Mouse (Mus musculus) midbrain, embryonic 12.5 days (tissue): Measurements from ENCODE around the gene Wfdc5. TPM values are rescaled to one million over a fixed set of nuclear protein-coding genes. Genes with fewer than 3 reads are reported as not detected.

ENCODE experiments used
- ATAC-seq: fragments of 200-750 bp; cut with Nextera tagmentation; 2 replicates; pipeline ENCODE4 v1.8.0; 2017; ENCODE audit warnings: low read depth, moderate TSS enrichment, moderate library complexity; ENCODE audit not compliant: low FRiP score
- H3K27ac ChIP-seq: fragments of 300-500 bp; sonication (generic); replicated peaks from 2 replicates; pipeline ENCODE4 v1.5.1; 2016; ENCODE audit warnings: mild to moderate bottlenecking
- H3K27me3 ChIP-seq: fragments of 300-500 bp; sonication (generic); 2 replicates; pipeline ENCODE4 v1.6.1; 2016; ENCODE audit warnings: mild to moderate bottlenecking
- H3K36me3 ChIP-seq: fragments of 300-500 bp; sonication (generic); 2 replicates; pipeline ENCODE4 v1.6.1; 2016
- H3K4me1 ChIP-seq: fragments of 300-500 bp; sonication (generic); 2 replicates; pipeline ENCODE4 v1.6.1; 2016
- H3K4me2 ChIP-seq: fragments of 300-500 bp; sonication (generic); replicated peaks from 2 replicates; pipeline ENCODE4 v1.6.1; 2016; ENCODE audit warnings: mild to moderate bottlenecking, moderate library complexity
- H3K4me3 ChIP-seq: fragments of 300-500 bp; sonication (generic); 2 replicates; pipeline ENCODE4 v1.5.1; 2016; ENCODE audit warnings: mild to moderate bottlenecking
- H3K9ac ChIP-seq: fragments of 300-500 bp; sonication (generic); replicated peaks from 2 replicates; pipeline ENCODE4 v1.6.1; 2016; ENCODE audit warnings: mild to moderate bottlenecking, moderate library complexity
- H3K9me3 ChIP-seq: fragments of 300-500 bp; sonication (generic); 2 replicates; pipeline ENCODE4 v1.6.1; 2016; ENCODE audit warnings: mild to moderate bottlenecking
- WGBS: fragments of 180-500 bp; shearing (Covaris S2); methylation state at CpG from one replicate; pipeline ENCODE4 v1.1.7; 2016; 5-methylcytosine and 5-hydroxymethylcytosine counted together
- polyA plus RNA-seq: library from polyadenylated mRNA; unstranded; fragments of >200 nt; fragmentation: Nextera tagmentation; extraction: Ambion mirVana; gene quantifications from 2 replicates; pipeline ENCODE4 v1.2.1, GENCODE M21; 2016

The Wfdc5 gene
- polyA plus RNA-seq, 1 experiment from 2014 or later, result not detected

DNA sequence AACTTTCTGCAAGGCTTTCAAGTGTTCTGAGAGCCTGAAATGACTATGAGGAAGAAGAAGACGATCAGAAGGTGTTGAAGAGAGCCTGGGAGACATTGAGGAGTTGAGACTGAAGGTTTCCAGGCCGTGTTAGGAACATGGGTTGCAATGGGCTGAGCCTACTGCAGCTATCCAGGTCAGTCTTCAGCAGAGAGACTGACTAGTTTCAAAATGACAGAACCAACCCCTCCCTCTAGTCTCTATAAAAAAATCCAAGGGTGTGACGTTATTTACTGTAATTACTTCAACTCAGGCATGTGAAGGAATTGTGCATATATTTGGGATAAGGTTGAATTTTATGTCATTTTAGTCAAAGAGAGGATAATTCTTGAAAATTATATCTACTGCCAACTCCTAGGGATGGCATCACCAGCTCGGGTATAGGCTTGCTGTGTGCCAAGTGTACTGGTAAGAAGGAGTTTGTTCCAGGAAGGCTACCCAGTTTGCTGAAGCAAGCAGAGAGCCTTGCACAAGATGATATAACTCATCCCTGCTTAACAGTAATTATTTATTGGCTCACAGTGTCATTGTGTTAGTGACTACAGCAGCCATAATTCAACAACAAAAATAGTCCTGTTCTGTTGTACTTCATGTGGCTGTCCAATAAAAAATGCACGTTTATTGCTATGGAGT lies 12.6 kb upstream of the Wfdc5 start:
- H3K4me1 ChIP-seq, result no peaks in the 10 kb centered on the region
- no peak overlapping the region for H3K4me3 ChIP-seq
- no peak for ATAC-seq
- no peaks in the 10 kb centered on the region for H3K27me3 ChIP-seq
- H3K9ac ChIP-seq, result no peak overlapping the region
- no peak overlapping the region for H3K4me2 ChIP-seq
- H3K27ac ChIP-seq, result no peak overlapping the region
- no peaks in the 10 kb centered on the region for H3K36me3 ChIP-seq
- WGBS, result 84% methylated on average over 5 of the region's 5 CpGs
- no peaks in the 10 kb centered on the region for H3K9me3 ChIP-seq

DNA sequence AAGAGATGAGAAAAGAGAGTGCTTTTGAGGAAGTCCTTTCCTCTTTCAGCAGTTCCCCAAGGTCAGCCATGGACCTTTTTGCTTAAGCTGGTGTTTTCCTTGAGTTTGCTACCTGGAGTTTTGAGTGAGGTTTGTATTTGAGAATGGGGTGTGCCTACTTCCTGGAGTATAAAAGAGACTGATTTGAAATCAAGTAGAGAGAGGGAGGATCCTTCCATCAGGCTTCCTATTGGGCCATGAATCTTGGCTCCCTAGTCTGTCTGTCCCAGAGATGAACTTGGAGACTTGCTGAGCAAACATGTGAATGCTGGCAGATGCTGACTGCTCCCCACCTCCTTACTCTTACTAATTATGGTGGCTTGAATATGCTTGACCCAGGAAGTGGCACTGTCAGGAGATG lies 9.7 kb upstream of the Wfdc5 start:
- Histone ChIP-seq H3K4me2 (no peak overlapping the region), H3K4me3 (no peak overlapping the region), H3K9ac (no peak overlapping the region), H3K9me3 (no peaks in the 10 kb centered on the region), H3K4me1 (no peaks in the 10 kb centered on the region), H3K27me3 (no peaks in the 10 kb centered on the region), H3K36me3 (no peaks in the 10 kb centered on the region), H3K27ac (no peak overlapping the region)
- ATAC-seq, result no peak

DNA sequence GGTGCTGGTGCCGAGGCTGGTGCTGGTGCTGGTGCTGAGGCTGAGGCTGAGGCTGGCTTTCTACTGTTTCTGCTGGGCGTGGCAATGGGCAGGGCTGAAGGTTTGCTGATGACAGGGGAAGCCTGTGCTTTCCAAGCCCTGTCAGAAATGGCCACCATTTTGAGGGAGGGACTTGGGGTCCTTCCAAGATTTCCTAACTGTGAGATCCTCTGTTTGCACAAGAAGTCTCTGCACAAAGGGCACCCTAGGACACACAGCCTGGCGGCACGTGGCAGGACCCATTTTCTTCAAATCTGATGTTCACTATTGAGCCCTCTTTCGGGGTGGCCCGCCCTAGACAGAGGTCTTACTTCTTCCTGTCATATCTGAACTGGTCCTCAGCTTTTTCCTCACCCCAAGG lies 8.0 kb upstream of the Wfdc5 start, which contains the start of gene Wfdc12:
Gene Wfdc12 (minus strand): TSS at position 33 of the 400 bp plus-strand sequence.
- WGBS, result 86% methylated on average over 6 of the region's 6 CpGs
- Histone ChIP-seq H3K9me3 (no peaks in the 10 kb centered on the region), H3K27me3 (no peaks in the 10 kb centered on the region), H3K9ac (no peak within 1 kb of the TSS), H3K36me3 (no peaks in the 10 kb centered on the region), H3K4me1 (no peaks in the 10 kb centered on the region), H3K4me2 (no peak within 1 kb of the TSS), H3K27ac (no peak within 1 kb of the TSS), H3K4me3 (no peak within 1 kb of the TSS)
- ATAC-seq, result no peak

DNA sequence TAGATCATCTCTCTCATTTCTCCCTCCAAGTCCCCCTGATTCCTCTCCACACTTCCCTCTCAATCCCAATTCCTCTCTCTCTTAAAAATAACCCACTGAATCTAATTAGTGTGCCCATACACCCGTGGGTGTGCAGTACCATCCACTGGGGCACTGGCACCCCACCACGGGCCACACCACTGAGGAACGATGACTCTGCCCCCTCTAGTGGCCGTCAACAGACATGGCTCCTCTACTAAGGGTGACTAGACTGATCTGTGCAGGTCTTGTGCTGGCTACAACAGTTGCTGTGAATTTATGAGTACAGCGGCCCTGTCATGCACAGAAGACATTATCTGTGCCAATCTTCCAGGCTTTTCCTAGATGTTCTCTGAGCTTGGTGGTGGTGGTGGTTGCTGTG lies 6.2 kb upstream of the Wfdc5 start:
- ATAC-seq, result no peak
- H3K36me3 ChIP-seq, result no peaks in the 10 kb centered on the region
- WGBS, result 31% methylated on average over 5 of the region's 5 CpGs

DNA sequence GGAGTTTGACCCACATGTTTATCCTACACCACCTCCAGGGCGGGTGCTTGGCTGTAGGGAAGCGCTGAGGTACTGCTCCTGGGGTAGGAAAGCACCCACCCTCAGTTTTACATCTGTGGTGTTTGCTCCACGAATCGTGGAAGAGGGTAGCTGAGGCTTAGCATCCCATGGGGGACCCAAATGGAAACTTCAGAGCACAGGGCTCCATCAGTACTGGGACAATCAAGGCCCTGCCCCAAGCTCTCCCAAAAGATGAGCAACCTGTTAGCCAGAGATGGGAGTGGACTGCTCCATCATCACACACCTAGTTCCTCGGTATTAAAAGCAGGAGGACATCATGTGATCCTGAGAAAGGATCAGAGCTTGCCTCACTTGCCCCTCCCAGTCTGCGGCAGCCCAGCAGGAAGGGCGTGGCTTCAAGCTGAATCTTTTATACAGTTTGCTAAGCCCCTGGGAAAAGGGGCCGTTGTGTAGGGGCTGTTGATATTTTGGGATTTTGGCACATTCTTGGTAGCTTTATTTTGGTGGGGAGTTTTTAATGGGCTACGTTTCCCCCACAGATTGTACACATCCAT lies 1.7 kb upstream of the Wfdc5 start:
- Histone ChIP-seq H3K9ac (no peak overlapping the region), H3K9me3 (no peaks in the 10 kb centered on the region), H3K27ac (no peak overlapping the region), H3K27me3 (peaks cover 10% of the 10 kb centered on the region; the same call in 1 of the 2 replicates), H3K4me3 (no peak overlapping the region), H3K4me2 (no peak overlapping the region), H3K4me1 (peaks cover 10% of the 10 kb centered on the region; the same call in 1 of the 2 replicates), H3K36me3 (no peaks in the 10 kb centered on the region)
- no peak for ATAC-seq
- WGBS, result 38% methylated on average over 9 of the region's 9 CpGs

More for the DNA sequence above, 6.2 kb upstream of the Wfdc5 start:
- H3K27ac ChIP-seq, result no peak overlapping the region
- H3K9me3 ChIP-seq, result no peaks in the 10 kb centered on the region
- H3K4me3 ChIP-seq, result no peak overlapping the region
- peaks cover 10% of the 10 kb centered on the region; the same call in 1 of the 2 replicates for H3K4me1 ChIP-seq
- no peak overlapping the region for H3K4me2 ChIP-seq
- 0 out of 2 replicates have a peak, but pooled peaks cover 3% of the 10 kb centered on the region for H3K27me3 ChIP-seq
- H3K9ac ChIP-seq, result no peak overlapping the region

DNA sequence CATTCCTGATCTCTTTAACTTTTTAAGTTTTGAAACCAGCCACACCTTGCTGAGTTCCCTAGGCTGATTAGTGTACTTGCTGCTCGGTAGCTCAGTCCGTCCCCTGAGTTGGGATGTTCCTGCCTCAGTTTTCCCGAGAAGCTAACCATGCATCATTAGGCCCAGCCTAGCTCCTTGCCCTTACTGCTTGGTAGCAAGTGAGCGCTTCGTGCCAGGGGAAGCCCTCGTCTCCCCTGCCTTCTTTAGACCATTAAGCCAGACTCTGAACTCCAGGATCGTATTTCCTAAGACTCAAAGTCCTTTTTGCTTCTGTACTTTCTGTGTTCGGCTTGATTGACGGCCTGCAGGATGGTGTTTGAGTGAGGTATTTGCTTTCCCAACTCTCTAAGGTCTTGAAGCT lies 798 bp upstream of the Wfdc5 start:
- Histone ChIP-seq H3K27me3 (peaks cover 10% of the 10 kb centered on the region; the same call in 1 of the 2 replicates), H3K4me2 (no peak overlapping the region), H3K4me1 (peaks cover 10% of the 10 kb centered on the region; the same call in 1 of the 2 replicates), H3K36me3 (no peaks in the 10 kb centered on the region), H3K27ac (no peak overlapping the region), H3K9ac (no peak overlapping the region), H3K4me3 (no peak overlapping the region), H3K9me3 (no peaks in the 10 kb centered on the region)
- WGBS, result 79% methylated on average over 9 of the region's 9 CpGs
- no peak for ATAC-seq

DNA sequence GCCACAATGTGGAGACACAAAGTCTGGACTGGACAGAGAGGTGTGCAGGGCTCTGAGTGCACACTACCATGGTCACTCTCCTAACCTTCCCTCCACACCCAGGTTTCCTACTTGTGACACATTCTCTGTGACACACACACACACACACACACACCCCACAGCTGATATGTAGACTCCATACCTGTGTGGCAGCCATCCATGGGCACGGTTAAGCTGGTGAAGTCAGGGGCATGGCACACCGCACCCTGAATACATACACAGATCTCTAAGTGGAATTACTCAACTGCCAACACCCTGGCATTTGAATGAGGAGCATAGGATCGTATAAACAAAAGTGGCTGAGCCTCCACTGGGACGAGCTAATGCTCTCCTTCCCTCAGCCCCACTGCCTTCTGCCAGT lies 1.8 kb downstream of the Wfdc5 start:
- 92% methylated on average over 4 of the region's 4 CpGs for WGBS
- Histone ChIP-seq H3K9me3 (no peaks in the 10 kb centered on the region), H3K36me3 (no peaks in the 10 kb centered on the region), H3K9ac (no peak overlapping the region), H3K4me1 (peaks cover 10% of the 10 kb centered on the region; the same call in 1 of the 2 replicates), H3K4me3 (no peak overlapping the region), H3K27ac (no peak overlapping the region), H3K27me3 (peaks cover 15% of the 10 kb centered on the region), H3K4me2 (no peak overlapping the region)
- no peak for ATAC-seq

DNA sequence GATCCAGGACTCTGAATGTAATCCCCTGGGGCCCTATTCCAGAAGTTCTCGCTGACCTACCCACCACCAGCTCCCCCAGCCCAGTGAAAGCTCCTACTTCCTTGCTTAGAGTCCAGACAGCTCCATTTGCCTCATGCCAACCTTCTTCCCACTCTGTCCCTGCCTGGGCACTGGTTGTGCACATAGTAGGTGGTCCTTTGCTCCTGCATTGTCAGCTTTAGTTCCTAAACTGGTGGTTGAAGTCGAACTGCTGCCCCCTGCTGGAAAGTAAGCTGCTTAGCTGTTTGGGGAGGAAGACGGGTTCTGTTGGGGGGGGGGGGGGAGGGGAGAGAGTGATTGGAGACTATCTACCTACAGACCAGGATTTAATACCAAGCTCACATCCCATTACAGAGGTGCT lies 2.4 kb downstream of the Wfdc5 start:
- 41% methylated on average over 3 of the region's 3 CpGs for WGBS
- Histone ChIP-seq H3K4me3 (no peak overlapping the region), H3K36me3 (no peaks in the 10 kb centered on the region), H3K9me3 (no peaks in the 10 kb centered on the region), H3K9ac (no peak overlapping the region), H3K4me1 (peaks cover 10% of the 10 kb centered on the region; the same call in 1 of the 2 replicates), H3K27me3 (peaks cover 15% of the 10 kb centered on the region), H3K27ac (no peak overlapping the region), H3K4me2 (no peak overlapping the region)
- ATAC-seq, result no peak

DNA sequence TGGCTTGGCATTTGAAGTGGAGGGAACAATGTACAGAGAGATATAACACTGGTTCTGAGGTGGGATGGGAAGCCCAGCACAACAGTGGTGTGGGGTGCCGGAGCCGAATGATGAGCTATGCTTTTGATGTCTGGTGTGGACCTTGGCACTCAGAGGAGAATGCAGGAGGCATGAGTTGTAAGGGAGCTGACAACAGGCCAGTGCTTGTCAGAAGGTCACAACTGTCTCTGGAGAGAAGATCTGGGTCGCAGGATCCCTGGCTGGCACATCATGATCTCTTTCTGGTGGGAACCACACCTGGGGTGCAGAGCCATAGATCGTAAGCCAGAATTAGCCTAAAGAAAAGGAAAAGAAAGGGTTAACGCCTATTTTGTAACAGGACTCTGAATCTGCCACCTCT lies 4.7 kb downstream of the Wfdc5 start:
- 87% methylated on average over 5 of the region's 5 CpGs for WGBS
- Histone ChIP-seq H3K9me3 (no peaks in the 10 kb centered on the region), H3K4me3 (no peak overlapping the region), H3K27me3 (peaks cover 17% of the 10 kb centered on the region; the same call in 1 of the 2 replicates), H3K9ac (no peak overlapping the region), H3K27ac (no peak overlapping the region), H3K4me2 (no peak overlapping the region), H3K36me3 (no peaks in the 10 kb centered on the region), H3K4me1 (peaks cover 4% of the 10 kb centered on the region; the same call in 1 of the 2 replicates)
- no peak for ATAC-seq

DNA sequence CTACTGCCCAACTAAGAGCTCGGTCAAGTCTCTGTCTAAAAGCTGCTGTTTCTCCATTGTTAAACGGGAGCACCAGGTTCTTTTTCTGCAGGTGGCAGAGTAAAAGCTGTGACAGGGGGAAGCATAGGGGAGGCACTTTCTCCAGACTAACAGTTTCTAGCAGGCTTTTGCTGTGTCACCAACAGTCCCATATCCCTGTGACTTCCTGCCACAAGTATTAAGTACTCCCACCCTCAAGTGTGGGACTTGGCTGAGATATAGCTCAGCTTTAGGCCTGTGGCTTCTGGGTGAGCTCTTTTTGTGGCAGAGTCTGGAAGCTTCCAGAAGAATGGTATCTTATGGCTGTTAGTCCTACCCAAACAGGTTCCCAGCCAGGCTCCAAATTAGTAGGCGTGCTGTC lies 6.7 kb downstream of the Wfdc5 start:
- Histone ChIP-seq H3K9ac (no peak overlapping the region), H3K27ac (no peak overlapping the region), H3K4me1 (peaks cover 12% of the 10 kb centered on the region), H3K9me3 (no peaks in the 10 kb centered on the region), H3K4me2 (no peak overlapping the region), H3K27me3 (peaks cover 26% of the 10 kb centered on the region), H3K4me3 (no peak overlapping the region), H3K36me3 (no peaks in the 10 kb centered on the region)
- no peak for ATAC-seq
- 77% methylated on average over 3 of the region's 3 CpGs for WGBS

DNA sequence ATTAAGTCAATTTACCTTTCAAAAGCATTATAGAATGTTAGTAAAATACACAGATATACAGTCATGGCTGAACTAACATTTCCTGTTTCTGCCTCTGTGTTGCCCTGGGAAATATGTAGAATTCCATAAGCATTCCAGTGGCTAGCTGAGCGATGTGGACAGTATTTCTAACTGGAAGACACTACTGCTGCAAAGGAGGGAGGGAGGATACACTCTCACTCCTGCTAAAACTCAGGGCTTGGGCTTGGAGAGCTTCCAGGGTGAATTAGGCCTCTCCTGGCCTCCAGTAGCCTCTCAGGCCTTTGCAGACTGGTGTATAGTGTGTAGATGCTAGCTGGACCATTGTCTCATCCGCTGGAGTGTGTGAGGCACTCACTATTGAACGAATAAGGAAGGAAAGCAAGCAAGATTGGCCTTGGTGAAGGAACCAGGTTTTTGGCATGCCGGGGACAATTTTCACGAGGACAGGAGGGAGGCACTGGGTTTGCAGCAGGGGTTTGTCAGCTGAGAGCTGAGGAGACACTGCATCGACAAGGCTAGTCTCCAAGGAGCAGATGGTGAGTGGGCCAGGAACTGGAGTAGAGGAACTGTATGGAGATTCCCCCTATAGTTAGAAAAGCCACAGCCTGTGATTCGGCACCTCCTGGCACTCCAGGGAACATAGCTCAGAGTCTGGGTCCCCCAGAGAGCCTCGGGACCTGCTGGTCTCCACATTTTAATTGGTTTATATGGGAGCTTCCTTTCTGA lies 7.7 kb downstream of the Wfdc5 start:
- Histone ChIP-seq H3K4me1 (peaks cover 22% of the 10 kb centered on the region), H3K27me3 (peaks cover 36% of the 10 kb centered on the region), H3K9me3 (no peaks in the 10 kb centered on the region), H3K27ac (no peak overlapping the region), H3K36me3 (no peaks in the 10 kb centered on the region), H3K4me2 (no peak overlapping the region), H3K4me3 (no peak overlapping the region), H3K9ac (no peak overlapping the region)
- no peak for ATAC-seq
- WGBS, result 83% methylated on average over 8 of the region's 8 CpGs

DNA sequence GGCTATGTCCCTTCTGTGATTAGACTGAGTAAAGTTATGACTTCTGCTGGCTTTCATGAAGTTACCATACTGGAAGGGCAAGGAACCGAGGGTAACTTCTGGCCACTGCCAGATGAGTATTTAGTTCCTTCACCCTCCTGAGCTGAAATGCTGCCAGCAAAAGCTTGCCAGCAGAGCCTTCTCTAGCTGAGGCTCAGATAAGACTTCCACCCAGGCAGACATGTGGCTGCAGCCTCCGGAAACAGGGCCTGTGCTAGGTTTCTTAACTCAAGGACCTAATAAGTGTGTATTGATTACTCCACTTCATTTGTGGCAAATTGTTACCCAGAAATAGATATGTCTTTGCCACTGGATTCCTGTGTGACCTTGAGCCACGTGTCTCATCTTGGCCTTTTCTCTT lies 9.1 kb downstream of the Wfdc5 start:
- no peak for ATAC-seq
- Histone ChIP-seq H3K4me3 (no peak overlapping the region), H3K4me1 (peaks cover 27% of the 10 kb centered on the region), H3K27me3 (peaks cover 51% of the 10 kb centered on the region), H3K4me2 (no peak overlapping the region), H3K9ac (no peak overlapping the region), H3K36me3 (no peaks in the 10 kb centered on the region), H3K9me3 (no peaks in the 10 kb centered on the region; the same call in 1 of the 2 replicates), H3K27ac (no peak overlapping the region)
- WGBS, result 82% methylated on average over 3 of the region's 3 CpGs
